Mouse (Mus musculus): ENCODE results near the gene Hist2h2be.

GRCm38 (mm10) chr3:96180727-96181477 is 40.0 kb upstream of the Hist2h2be start, which contains the start of gene Sv2a:
- TF ChIP-seq CTCF (IDR thresholded peaks at IDR 0.05; ENCODE audit: low read depth) (no peak), EP300 (IDR thresholded peaks at IDR 0.05; ENCODE audit: low read depth) (no peak)
